Mouse (Mus musculus) olfactory bulb, adult 2 months (tissue): Measurements from ENCODE around the gene Unc5b.

Source experiments
- CTCF ChIP-seq: fragments of 200-500 bp; IDR thresholded peaks from 2 replicates; pipeline ENCODE4 v1.5.1; 2012; ENCODE audit warnings: low read depth, mild to moderate bottlenecking, low read length, moderate library complexity; ENCODE audit not compliant: insufficient read depth
- POLR2A ChIP-seq: fragments of 200-500 bp; IDR thresholded peaks from 2 replicates; pipeline ENCODE4 v1.6.1; 2012; ENCODE audit warnings: mild to moderate bottlenecking, low read depth, low read length, moderate library complexity; ENCODE audit not compliant: insufficient read depth

DNA sequence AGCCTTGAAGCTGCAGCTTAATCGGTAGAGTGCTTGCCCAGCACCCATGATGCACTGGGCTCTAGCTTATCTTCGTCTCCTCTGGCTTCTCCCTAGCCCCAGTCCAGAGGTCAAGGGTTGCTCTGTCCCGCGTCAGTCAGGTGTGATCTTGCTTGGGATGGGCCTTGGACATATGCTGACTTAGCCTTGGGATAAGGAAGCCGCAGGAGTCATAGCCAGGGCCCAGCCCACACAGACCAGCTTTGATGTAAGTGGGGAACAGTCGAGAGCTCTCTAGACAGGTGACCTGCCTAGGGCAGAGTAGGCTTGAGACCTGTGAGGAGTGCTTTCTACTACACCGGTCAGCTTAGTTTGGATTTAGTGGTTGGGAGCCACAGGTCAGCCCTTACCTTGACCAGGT lies 64.0 kb downstream of the Unc5b start:
- TF ChIP-seq CTCF (no peak), POLR2A (no peak)
